Mouse (Mus musculus): ENCODE results near the gene Larp4.

DNA sequence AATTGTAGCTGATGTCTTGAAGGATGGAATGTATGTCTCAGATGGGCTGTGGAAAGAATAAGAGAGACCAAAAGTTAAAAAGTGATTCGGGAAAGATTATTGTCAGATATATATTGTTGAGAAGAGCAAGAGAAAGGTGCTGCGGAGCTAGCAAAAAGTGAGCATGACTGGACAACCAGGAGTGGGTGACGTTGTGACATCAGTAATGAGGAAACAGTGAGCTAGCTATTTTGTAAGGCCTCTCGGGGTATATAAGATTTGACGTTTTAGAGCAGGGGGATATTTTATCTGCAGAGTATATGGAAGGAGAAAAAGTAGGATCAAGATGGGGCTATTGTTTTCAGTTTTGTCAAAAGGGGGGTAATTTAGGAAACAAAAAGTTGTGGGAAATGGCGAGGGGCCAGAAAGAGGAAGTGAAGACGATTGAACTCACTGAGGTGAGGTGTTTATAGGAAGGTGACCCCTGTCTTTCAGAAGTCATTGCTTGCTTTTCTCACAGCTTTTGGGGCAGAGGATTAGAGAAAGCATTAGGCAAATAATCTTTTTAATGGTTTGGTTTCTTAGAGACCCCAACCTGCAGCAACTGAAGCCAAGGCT, 34.9 kb downstream of the Larp4 start:
- TF ChIP-seq EP300 (IDR thresholded peaks at IDR 0.05; ENCODE audit: insufficient read depth, low read depth, low read length) (no peak), CTCF (IDR thresholded peaks at IDR 0.05) (no peak), POLR2A (IDR thresholded peaks at IDR 0.05; ENCODE audit: insufficient read depth, low read depth, low read length) (no peak)

Measured in heart, adult 2 months (tissue).